Mouse (Mus musculus) forebrain, embryonic 15.5 days (tissue): ENCODE data around the gene Ube2r2. TPM values are rescaled to one million over a fixed set of nuclear protein-coding genes. Genes with fewer than 3 reads are reported as not detected.

Experiments used
- ATAC-seq: fragments of 200-750 bp; cut with Nextera tagmentation; replicated peaks from 2 replicates; pipeline ENCODE4 v1.8.0; 2017; ENCODE audit warnings: mild to moderate bottlenecking, moderate TSS enrichment, moderate library complexity
- H3K27ac ChIP-seq: fragments of 300-500 bp; sonication (generic); replicated peaks from 2 replicates; pipeline ENCODE4 v1.5.1; 2015; ENCODE audit warnings: mild to moderate bottlenecking, inconsistent platforms
- H3K27me3 ChIP-seq: fragments of 300-500 bp; sonication (generic); 2 replicates; pipeline ENCODE4 v1.6.1; 2015; ENCODE audit warnings: inconsistent platforms
- H3K36me3 ChIP-seq: fragments of 300-500 bp; sonication (generic); 2 replicates; pipeline ENCODE4 v1.6.1; 2015; ENCODE audit warnings: mild to moderate bottlenecking, inconsistent platforms
- H3K4me1 ChIP-seq: fragments of 300-500 bp; sonication (generic); 2 replicates; pipeline ENCODE4 v1.6.1; 2015; ENCODE audit warnings: inconsistent platforms
- H3K4me2 ChIP-seq: fragments of 300-500 bp; sonication (generic); replicated peaks from 2 replicates; pipeline ENCODE4 v1.6.1; 2015; ENCODE audit warnings: mild to moderate bottlenecking, inconsistent platforms
- H3K4me3 ChIP-seq: fragments of 300-500 bp; sonication (generic); 2 replicates; pipeline ENCODE4 v1.5.1; 2015; ENCODE audit warnings: mild to moderate bottlenecking, inconsistent platforms
- H3K9ac ChIP-seq: fragments of 300-500 bp; sonication (generic); replicated peaks from 2 replicates; pipeline ENCODE4 v1.6.1; 2015; ENCODE audit warnings: mild to moderate bottlenecking, inconsistent platforms
- H3K9me3 ChIP-seq: fragments of 300-500 bp; sonication (generic); 2 replicates; pipeline ENCODE4 v1.6.1; 2016; ENCODE audit warnings: inconsistent platforms
- WGBS: fragments of 180-500 bp; shearing (Covaris S2); methylation state at CpG from one replicate; pipeline ENCODE4 v1.1.7; 2015; ENCODE audit warnings: mixed read lengths; 5-methylcytosine and 5-hydroxymethylcytosine counted together
- polyA plus RNA-seq: library from polyadenylated mRNA; unstranded; fragments of >200 nt; fragmentation: Nextera tagmentation; extraction: Ambion mirVana; gene quantifications from 2 replicates; pipeline ENCODE4 v1.2.1, GENCODE M21; 2015

The Ube2r2 gene
- polyA plus RNA-seq, 1 experiment from 2014 or later: 67.1 TPM

DNA sequence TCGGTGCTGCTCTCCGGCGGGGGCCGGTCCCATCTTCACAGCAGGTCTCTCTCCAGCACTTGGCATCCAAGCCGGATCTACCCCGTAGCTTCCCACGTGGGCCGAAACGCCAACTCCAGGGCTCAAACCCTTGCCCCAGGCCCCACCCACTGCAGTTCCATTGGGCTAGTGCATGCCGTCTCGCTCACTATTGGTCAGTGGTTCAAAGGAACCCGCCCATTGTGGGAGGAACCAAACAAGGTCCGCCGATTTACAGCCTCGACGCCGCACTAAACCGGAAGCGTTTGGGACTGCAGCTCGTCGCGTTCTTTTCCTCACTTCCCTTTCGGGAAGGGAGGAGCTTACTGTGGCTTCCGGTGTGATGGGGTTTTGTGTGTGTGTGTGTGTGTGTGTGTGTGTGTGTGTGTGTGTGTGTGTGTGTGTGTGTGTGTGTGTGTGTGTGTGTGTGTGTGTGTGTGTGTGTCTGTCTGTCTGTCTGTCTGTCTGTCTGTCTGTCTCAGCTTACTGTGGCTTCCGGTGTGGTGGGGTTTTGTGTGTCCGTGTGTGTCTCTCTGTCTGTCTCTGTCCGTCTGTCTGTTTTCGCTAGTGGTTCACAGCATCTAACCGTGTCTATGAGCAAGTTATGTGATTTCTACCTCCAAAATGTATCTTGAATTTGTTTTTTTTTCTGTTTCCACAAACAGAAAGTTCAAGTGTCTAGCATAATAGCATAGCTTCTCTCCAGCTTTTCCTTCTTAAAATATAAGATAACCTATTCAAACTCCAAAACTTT, 11.2 kb upstream of the Ube2r2 start, which contains the start of gene Nol6:
Gene Nol6, minus strand, starts transcription at position 276 of the 772 bp plus-strand sequence.
- ATAC-seq: peak; percentile 100
- Histone ChIP-seq H3K4me2 (peak within 1 kb of the TSS; percentile 89), H3K9me3 (no peaks in the 10 kb centered on the region), H3K27me3 (no peaks in the 10 kb centered on the region), H3K4me1 (peaks cover 12% of the 10 kb centered on the region), H3K27ac (peak within 1 kb of the TSS; percentile 61), H3K4me3 (peak within 1 kb of the TSS; percentile 88), H3K36me3 (peaks cover 28% of the 10 kb centered on the region), H3K9ac (peak within 1 kb of the TSS; percentile 60)
- 2% methylated on average over 29 of the region's 29 CpGs for WGBS

DNA sequence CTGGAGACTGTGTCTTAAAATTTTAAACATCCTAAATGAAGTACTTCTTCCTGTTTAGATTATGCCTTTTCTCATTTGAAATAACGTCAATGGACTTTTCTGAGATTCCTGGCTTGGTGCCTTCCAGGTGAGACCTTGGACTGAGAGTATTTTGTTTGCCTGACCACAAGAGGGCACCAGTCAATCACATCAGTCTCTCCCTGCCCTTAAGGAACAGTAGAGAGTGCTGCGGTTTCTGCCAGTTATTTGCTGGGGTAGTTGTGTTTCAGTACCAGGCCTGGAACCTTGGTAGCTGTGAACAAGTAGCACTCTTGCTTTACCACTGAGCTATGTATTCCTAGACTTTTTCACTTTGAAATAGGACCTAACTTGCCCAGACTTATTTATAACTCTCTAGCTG, 6.1 kb upstream of the Ube2r2 start:
- ATAC-seq: no peak
- Histone ChIP-seq H3K27ac (no peak overlapping the region), H3K4me2 (no peak overlapping the region), H3K36me3 (no peaks in the 10 kb centered on the region), H3K4me1 (peaks cover 2% of the 10 kb centered on the region), H3K9ac (no peak overlapping the region), H3K27me3 (no peaks in the 10 kb centered on the region), H3K4me3 (no peak overlapping the region), H3K9me3 (no peaks in the 10 kb centered on the region)
- WGBS: 7% methylated on average over 2 of the region's 2 CpGs

DNA sequence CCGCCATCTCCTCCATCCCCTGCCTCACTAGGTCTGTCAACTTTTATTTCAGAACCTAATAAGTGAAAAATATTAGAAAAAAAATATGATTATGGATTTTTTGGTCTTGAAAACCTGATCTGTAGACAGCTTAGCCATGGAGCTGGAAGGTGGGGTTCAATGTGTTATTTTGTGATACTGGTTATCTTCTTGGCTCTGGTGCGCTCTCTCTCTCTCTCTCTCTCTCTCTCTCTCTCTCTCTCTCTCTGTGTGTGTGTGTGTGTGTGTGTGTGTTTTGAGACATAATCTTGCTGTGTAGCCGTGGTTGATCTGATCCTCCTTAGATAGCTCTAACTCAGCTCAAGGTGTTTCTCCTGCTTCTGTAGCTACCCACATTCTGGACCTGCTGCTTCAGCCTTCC, 5.7 kb upstream of the Ube2r2 start:
- H3K4me1 ChIP-seq: peaks cover 6% of the 10 kb centered on the region
- H3K9ac ChIP-seq: no peak overlapping the region
- no peak for ATAC-seq
- H3K27me3 ChIP-seq: no peaks in the 10 kb centered on the region
- H3K4me3 ChIP-seq: no peak overlapping the region
- H3K27ac ChIP-seq: no peak overlapping the region
- H3K9me3 ChIP-seq: no peaks in the 10 kb centered on the region
- H3K4me2 ChIP-seq: no peak overlapping the region
- 79% methylated on average over 3 of the region's 3 CpGs for WGBS
- no peaks in the 10 kb centered on the region for H3K36me3 ChIP-seq

DNA sequence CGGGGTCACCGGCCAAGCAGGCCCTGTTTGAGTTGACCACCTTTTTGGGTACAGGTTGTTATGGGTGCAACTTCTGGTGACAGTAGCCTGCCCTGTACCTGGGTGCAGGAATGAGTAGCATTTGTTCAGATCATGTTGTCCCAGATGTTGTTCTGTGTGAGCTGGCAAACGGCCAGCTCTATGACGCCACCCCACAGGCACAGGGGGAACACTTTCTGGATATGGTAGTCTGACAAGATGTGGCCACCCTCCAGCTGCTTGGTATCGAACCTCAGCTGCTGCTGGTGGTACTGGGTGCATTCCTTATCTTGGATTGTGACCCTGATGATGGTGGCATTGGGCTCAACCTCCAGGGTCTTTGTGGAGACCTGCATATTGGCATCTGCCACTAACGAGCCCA, 3.1 kb upstream of the Ube2r2 start:
- Histone ChIP-seq H3K4me1 (peaks cover 11% of the 10 kb centered on the region), H3K9me3 (no peaks in the 10 kb centered on the region), H3K36me3 (no peaks in the 10 kb centered on the region), H3K27ac (no peak overlapping the region), H3K27me3 (no peaks in the 10 kb centered on the region), H3K4me2 (no peak overlapping the region), H3K9ac (no peak overlapping the region), H3K4me3 (no peak overlapping the region)
- 72% methylated on average over 6 of the region's 6 CpGs for WGBS
- ATAC-seq: no peak

DNA sequence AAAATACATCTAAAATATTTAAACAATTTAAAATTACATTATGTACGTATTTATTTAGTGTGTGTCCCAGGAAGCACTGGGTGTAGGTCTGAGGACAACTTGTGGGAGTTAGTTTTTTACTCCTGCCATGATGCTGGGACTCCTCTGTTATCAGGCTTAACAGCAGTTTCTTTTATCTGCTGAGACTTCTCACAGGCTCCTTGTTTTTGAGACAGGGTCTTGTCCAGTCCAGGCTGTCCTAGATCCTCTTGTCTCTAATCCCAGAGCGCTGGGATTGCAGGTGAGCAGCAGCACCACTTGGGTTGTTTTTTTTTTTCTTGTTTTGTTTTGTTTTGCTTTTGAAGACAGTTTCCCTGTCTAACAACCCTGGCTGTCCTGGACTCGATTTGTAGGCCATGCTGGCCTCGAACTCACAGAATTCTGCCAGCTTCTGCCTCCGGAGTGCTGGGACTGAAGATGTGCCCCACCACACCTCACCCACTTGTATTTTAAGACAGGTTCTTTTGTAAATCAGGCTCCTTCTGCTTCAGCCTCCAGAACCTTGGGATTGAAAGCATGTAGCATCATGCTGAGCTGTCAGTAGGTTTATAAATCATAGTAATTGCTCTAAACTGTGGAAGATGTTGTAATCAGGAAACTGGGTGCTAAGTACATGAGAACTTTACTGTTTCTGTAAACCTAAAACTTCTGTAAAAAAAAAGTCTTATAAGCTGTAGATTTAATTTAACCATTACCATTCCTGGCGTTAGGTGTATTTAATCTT, 1.8 kb upstream of the Ube2r2 start:
- H3K9ac ChIP-seq: no peak overlapping the region
- no peaks in the 10 kb centered on the region for H3K9me3 ChIP-seq
- no peak overlapping the region for H3K27ac ChIP-seq
- H3K27me3 ChIP-seq: no peaks in the 10 kb centered on the region
- WGBS: 83% methylated on average over 6 of the region's 6 CpGs
- peaks cover 5% of the 10 kb centered on the region; the same call in 1 of the 2 replicates for H3K36me3 ChIP-seq
- H3K4me1 ChIP-seq: peaks cover 22% of the 10 kb centered on the region
- no peak overlapping the region for H3K4me2 ChIP-seq
- no peak for ATAC-seq
- H3K4me3 ChIP-seq: no peak overlapping the region

DNA sequence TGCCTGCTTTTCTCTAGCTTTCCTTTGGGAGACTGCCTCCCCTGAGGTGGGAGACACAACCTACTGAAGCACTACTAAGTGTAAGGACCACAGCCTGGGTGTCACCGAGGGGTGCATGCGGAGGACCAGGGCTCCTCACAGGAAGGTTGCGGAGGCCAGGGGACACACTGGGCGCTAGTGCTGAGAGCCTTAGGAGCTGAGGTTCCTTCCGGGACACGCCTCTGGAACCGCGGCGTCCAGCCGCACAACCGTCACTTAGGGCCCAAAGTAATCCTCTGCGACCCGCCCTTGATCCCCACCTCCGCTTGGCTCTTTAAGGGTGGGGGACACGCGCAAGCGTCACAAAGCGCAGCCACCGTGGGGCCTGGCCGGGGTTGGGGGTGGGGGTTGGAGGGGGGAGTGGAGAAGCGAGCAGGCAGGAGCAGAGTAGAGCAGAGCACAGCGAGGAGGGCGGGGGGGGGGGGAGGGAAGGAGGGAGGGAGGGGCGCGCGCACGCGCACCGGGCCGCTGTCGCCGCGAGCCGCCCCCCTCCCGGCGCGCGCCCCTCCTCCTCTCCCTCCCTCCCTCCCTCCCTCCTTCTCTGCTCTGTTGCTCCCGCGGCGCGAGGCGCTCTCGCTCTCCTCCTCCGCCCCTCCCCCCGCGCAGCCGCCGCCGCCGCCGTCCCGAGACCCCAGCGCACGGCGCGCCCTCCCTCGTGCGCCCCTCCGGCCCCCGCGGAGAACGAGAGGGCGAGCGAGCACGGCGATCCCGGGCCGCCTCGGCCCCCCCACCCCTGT, 420 bp upstream of the Ube2r2 start:
- peaks cover 25% of the 10 kb centered on the region for H3K4me1 ChIP-seq
- peak overlapping the region; percentile 99 for H3K9ac ChIP-seq
- H3K4me3 ChIP-seq: peak overlapping the region; percentile 83
- peaks cover 9% of the 10 kb centered on the region; the same call in 1 of the 2 replicates for H3K36me3 ChIP-seq
- WGBS: 0% methylated on average over 39 of the region's 70 CpGs
- H3K4me2 ChIP-seq: peak overlapping the region; percentile 72
- H3K27me3 ChIP-seq: no peaks in the 10 kb centered on the region
- H3K9me3 ChIP-seq: no peaks in the 10 kb centered on the region
- peak overlapping the region; percentile 98 for H3K27ac ChIP-seq
- peak; percentile 96 for ATAC-seq

DNA sequence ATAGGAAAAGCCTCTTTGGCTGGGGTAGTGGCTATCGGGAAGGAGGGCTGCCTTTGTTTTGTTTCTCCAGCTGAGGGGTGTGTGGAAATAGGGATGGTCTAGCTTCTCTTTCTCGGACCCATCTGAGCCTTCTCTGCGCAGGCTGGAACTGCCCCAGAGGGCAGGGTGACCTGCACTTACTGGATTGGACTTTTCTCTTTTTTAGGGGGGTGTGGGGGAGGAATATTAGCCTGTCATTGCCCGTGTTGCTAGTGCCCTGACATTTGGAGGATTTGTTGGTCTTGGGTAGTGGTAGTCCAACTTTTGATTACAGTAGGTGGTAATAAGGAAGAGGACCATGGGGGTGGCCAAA, 887 bp downstream of the Ube2r2 start:
- ATAC-seq: peak; percentile 27
- Histone ChIP-seq H3K27ac (peak overlapping the region; percentile 98), H3K27me3 (no peaks in the 10 kb centered on the region), H3K4me3 (peak overlapping the region; percentile 83), H3K9ac (peak overlapping the region; percentile 99), H3K36me3 (peaks cover 14% of the 10 kb centered on the region; the same call in 1 of the 2 replicates), H3K4me1 (peaks cover 30% of the 10 kb centered on the region), H3K4me2 (peak overlapping the region; percentile 56), H3K9me3 (no peaks in the 10 kb centered on the region)
- WGBS: 0% methylated on average over 4 of the region's 4 CpGs

DNA sequence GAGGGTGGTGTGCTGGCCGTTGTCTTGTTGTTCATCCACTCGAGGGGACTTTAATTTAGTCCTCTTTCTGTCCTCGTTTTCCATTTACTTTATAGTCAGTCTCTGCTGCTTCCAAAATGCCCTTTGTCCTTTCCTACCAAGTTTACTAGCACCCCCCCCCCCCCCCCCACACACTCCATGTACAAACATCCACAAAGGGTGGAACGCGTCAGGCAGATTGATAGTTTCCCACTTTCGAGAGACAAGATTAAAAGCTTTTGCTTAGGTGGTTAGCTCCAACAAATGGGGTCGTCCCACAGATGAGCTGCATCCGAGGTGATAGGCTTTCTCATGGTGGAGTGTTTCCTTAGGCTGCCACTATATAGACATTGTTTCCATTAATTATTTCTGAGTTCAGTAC, 1.3 kb downstream of the Ube2r2 start:
- Histone ChIP-seq H3K27ac (peak overlapping the region; percentile 98), H3K4me2 (peak overlapping the region; percentile 56), H3K4me3 (peak overlapping the region; percentile 83), H3K9me3 (no peaks in the 10 kb centered on the region), H3K36me3 (peaks cover 14% of the 10 kb centered on the region; the same call in 1 of the 2 replicates), H3K9ac (peak overlapping the region; percentile 99), H3K27me3 (no peaks in the 10 kb centered on the region), H3K4me1 (peaks cover 30% of the 10 kb centered on the region)
- ATAC-seq: no peak
- WGBS: 0% methylated on average over 8 of the region's 8 CpGs

DNA sequence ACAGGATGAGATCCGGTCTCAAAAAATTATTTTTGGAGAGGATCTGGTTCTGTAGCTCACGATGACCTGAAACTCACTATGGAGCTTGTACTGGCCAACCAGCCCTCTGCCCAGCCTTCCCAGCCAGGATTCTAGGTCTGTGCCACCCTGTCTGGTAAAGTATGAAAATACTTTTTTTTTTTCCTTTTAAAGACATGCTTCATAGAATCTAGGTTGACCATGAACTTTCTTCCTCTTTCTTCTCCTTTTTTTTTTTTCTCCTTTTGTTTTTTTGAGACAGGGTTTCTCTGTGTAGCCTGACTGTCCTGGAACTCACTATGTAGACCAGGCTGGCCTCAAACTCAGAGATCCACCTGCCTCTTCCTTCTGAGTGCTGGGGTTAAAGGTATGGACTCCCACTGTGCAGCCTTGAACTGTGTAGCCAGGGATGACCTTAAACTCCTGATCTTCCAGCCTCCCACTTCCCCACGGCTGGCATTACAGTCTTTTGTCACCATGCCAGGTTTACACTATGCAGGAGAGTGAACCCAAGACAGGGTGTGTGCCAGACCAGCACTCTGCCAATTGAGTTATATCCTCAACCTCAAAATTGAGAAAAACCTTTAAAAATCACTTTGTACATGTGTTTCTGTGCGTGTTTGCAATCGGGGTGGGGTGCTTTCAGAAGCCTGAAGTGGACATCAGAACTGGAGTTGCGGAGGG, 4.8 kb downstream of the Ube2r2 start:
- H3K27ac ChIP-seq: no peak overlapping the region
- no peak for ATAC-seq
- peaks cover 14% of the 10 kb centered on the region; the same call in 1 of the 2 replicates for H3K36me3 ChIP-seq
- no peak overlapping the region for H3K4me2 ChIP-seq
- whole genome bisulfite sequencing: 85% methylated on average over 6 of the region's 6 CpGs
- H3K27me3 ChIP-seq: no peaks in the 10 kb centered on the region
- no peaks in the 10 kb centered on the region for H3K9me3 ChIP-seq
- peaks cover 24% of the 10 kb centered on the region for H3K4me1 ChIP-seq
- H3K9ac ChIP-seq: no peak overlapping the region
- no peak overlapping the region for H3K4me3 ChIP-seq

DNA sequence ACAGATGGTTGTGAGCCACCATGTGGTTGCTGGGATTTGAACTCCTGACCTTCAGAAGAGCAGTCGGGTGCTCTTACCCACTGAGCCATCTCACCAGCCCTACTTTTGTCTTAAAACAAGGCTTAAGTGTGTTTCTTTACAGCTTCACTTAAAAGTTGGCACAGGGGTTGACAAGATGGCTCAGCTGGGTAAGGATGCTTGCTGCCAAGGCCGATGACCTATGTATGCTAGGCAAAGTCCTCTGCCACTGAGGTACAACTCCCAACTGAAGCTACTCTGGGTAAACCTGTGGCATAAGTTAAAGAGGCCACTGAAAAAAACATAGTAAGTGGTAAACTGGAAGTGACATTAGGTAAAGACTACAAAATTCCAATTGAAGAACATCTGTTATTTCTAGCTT, 7.1 kb downstream of the Ube2r2 start:
- no peak for ATAC-seq
- H3K27ac ChIP-seq: no peak overlapping the region
- peaks cover 14% of the 10 kb centered on the region; the same call in 1 of the 2 replicates for H3K36me3 ChIP-seq
- peaks cover 21% of the 10 kb centered on the region for H3K4me1 ChIP-seq
- H3K9ac ChIP-seq: no peak overlapping the region
- H3K4me2 ChIP-seq: no peak overlapping the region
- no peaks in the 10 kb centered on the region for H3K9me3 ChIP-seq
- no peaks in the 10 kb centered on the region for H3K27me3 ChIP-seq
- WGBS: 97% methylated on average over 2 of the region's 2 CpGs
- H3K4me3 ChIP-seq: no peak overlapping the region

DNA sequence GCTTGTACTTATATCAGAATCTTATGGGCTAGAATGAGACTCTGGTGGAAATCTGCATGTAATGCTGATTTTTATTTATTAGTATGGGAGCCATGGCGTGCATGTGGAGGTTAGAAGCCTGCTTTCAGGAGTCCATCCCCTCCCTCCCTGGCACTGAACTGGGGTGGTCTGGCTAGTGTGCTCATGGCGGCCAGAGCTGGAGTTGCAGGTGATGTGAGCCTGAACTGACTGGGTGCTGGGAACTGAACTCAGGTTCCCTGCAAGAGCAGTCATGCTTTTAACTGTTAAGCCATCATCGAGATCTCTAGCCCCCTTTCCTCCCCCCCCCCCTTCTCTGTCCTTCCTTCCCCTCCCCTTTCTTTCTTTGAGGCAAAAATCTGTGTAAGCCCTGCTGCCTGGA, 14.3 kb downstream of the Ube2r2 start:
- Histone ChIP-seq H3K4me2 (no peak overlapping the region), H3K36me3 (no peaks in the 10 kb centered on the region), H3K9ac (no peak overlapping the region), H3K4me1 (0 out of 2 replicates have a peak, but pooled peaks cover 7% of the 10 kb centered on the region), H3K4me3 (no peak overlapping the region), H3K9me3 (no peaks in the 10 kb centered on the region), H3K27me3 (no peaks in the 10 kb centered on the region), H3K27ac (no peak overlapping the region)
- no peak for ATAC-seq
- 86% methylated on average over 3 of the region's 3 CpGs for WGBS
